Mouse (Mus musculus): ENCODE measurements around the gene Angpt4.

The Angpt4 gene

GRCm38 (mm10) chr2:151961284-151962196 is 50.5 kb downstream of the Angpt4 start:
- DNase-seq (ENCODE audit: low read depth, low spot score), result no peak

DNA sequence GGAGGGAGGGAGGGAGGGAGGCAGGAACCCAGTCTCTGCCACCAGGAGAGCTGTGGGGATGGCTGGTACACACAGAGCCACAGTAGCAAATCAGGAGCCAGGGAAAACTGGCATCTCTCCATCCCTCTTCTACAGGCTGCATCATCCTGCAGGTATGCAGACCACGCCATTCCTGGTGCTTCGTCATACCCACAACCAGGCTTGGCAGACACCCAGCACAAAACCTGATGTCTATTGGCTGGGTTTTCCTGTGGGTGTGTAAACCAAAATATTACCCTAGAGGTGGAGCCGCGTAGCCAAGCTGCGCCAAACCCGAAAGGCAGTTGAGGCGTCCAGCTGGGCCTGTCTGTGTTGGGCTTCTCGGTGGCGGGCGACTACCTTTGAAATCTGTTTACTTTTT is 51.5 kb downstream of the Angpt4 start:
- no peak for DNase-seq (ENCODE audit: low read depth, low spot score)

- DNase-seq (ENCODE audit: low read depth, low spot score), result no peak
Observed at GRCm38 (mm10) chr2:151963319-151963718, 52.3 kb downstream of the Angpt4 start.

- DNase-seq (ENCODE audit: low read depth, low spot score), result no peak
Observed at GRCm38 (mm10) chr2:151964052-151964451, 53.0 kb downstream of the Angpt4 start.

DNA sequence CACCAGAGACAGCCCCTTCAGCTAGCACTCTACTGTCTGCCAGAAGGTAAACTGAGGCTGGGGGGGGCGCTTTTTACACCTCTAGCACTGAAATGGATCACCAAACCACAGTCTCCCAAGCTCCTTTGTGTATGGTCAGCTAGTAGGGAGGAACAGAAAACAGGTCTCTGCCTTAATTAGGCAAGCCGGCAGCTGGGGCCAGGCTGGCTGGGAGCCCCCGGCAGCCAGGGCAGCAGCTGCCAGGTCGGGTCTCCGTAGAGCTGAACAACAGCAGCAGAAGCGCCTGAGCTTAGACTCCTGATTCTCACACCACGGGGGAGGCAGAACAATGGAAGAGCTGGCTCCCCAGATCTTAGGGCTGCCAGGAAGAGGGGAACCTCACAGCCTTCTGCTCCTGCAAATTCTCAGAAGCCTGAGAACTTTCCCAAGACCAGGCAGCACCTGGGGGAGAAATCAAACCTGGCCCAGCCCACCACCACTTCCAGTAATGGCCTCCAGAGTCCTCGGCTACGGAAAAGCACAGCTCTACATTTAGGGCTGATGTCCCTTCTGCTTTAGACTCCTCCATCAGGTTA is 56.3 kb downstream of the Angpt4 start:
- no peak for DNase-seq (ENCODE audit: low read depth, low spot score)

DNA sequence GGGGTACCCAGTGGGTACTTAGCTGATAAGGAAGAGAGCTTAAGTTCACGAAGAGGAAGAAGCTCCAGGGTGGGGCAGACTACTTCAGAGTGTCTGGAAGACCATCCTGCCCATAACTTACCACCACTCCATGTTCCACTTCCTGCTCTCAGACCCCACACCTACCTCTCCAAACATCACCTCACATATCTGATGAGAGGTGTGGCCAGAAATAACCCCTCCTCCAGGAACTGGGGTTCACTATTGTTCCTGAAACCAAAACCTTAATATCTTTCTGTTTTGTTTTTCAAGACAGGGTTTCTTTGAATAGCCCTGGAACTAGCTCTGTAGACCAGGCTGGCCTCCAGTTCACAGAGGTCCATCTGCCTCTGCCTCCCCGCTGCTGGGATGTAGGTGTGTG is 56.8 kb downstream of the Angpt4 start:
- no peak for DNase-seq (ENCODE audit: low read depth, low spot score)

DNA sequence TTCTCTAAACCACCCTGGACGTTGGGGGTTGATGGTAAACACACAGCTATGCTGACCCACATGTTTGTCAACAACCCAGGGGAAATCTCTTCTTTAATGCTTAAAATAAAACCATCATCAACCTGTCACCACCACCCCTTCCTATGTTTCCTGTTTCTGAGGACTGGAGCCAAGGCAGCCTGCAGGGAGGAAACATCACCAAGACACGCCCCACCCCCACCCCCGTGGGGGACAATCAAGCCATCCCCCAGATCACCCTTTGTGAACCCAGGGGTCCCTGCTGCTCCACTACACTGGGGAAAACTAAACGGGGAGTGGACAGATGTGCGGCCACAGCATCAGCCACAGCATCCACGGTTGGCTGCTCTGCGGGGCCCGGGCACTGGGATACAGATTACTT is 57.4 kb downstream of the Angpt4 start:
- DNase-seq (ENCODE audit: low read depth, low spot score), result no peak

DNA sequence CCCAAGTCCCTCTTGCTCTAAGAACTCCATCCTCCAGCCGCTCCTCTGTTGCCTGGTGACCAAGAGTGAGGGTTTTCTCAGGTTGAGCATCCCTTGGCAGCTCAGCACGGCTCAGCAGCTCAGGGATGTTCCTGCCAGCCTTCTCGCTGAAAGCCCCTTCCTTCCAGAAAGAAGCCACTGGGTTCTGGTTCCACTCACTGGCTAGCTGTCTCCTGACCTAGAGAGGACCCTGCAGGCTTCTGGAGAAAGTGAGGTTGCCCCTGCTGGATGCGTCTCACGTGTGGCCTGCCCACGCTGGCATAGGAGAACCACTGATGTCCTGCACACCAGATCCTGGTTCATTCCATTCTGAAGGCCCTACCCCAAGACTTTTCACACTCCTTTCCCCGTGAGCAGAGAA is 58.0 kb downstream of the Angpt4 start:
- DNase-seq (ENCODE audit: low read depth, low spot score), result no peak

- DNase-seq (ENCODE audit: low read depth, low spot score), result no peak
Observed at GRCm38 (mm10) chr2:151969396-151969795, 58.4 kb downstream of the Angpt4 start.

- DNase-seq (ENCODE audit: low read depth, low spot score), result peak; percentile 93
Observed at GRCm38 (mm10) chr2:151970191-151971172, 59.5 kb downstream of the Angpt4 start.

DNA sequence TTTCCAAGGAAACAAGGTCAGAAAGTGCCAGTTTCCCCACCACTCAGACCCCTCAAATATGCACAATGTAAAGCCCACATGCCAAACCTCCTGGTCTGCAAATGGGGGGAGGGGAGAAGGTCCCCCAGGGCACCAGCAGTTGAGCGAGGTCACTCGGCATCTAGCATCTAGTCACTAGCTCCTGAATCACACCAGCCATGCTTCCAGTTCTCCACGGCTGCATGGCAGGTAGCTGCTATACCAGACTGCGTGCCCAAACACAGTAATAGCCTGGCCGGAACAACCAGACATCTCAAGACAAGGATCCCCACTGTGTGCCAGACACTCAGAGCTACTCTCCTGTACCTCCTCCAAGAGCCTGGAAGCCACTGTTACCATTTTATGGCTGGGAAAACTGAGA is 60.7 kb downstream of the Angpt4 start:
- DNase-seq (ENCODE audit: low read depth, low spot score), result no peak

- peak; percentile 62 for DNase-seq (ENCODE audit: low read depth, low spot score)
Observed at GRCm38 (mm10) chr2:151972880-151973594, 62.0 kb downstream of the Angpt4 start.

GRCm38 (mm10) chr2:151973595-151974562 is 62.9 kb downstream of the Angpt4 start:
- no peak for DNase-seq (ENCODE audit: low read depth, low spot score)

- DNase-seq (ENCODE audit: low read depth, low spot score), result no peak
Observed at GRCm38 (mm10) chr2:151975295-151975694, 64.3 kb downstream of the Angpt4 start.

GRCm38 (mm10) chr2:151976067-151976466 is 65.1 kb downstream of the Angpt4 start:
- no peak for DNase-seq (ENCODE audit: low read depth, low spot score)

- no peak for DNase-seq (ENCODE audit: low read depth, low spot score)
Observed at GRCm38 (mm10) chr2:151977689-151978440, 66.9 kb downstream of the Angpt4 start.

DNA sequence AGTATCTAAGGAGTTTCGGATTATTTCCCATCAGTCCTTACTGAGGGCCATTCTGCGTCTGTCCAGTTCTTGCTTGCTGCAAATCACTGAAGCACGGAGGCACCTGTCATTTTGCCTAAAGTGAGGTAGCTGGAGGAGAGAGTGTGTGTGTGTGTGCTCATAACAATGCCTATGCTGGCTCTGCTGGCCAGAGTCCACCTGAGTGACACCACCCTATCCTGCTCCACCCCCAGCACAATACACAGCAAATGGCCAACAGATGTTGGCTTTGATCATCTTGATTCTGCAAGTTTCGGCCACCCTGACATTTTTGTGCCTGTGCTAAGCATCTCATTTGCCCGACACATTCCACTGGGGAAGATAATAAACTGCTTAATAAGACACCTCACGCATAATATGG is 67.5 kb downstream of the Angpt4 start:
- DNase-seq (ENCODE audit: low read depth, low spot score), result no peak

DNA sequence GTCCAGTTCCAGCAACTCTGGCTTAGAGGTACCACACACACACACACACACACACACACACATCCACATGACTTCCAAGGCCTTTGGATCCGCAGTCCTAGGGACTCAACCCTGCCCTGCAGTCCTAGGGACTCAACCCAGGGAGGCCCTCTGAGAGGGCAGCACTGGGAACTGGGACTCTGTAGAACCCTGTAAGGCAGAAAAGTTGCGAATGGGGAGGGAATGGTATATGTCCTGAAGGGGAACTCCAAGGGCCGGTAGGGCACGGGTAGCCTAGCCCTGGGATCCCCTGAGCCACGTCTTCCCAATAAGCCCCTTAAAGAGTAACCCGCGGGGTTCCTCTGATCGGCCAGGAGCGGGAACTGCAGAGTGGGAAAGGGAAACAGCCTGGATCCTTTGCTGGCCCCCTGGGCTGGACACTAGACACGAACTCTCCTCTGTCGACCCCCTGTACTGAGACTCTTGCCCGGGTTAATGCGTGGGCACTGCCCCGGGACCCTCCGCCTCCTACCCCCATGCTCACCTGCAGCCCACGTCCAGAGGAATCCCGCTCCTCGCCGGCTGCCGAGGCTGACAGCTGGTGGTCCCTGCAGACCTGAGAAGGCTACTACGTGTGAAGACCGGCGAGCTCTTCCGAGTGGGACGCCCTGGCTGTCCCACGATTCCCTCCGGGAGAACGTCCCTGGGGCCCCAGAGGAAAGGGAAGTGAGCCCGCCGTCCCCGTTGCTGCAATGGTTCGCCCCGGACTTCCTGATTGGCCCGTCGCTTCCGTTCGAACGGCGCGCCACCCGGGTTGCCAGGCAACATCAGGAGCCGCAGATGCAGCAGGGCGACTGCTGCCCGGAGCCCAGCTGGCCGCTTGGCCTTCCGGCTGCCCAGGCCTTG is 68.7 kb downstream of the Angpt4 start, which contains the start of gene Fam110a:
Fam110a (minus strand) TSS at position 750 of the 885 bp plus-strand sequence.
- peak; percentile 63 for DNase-seq (ENCODE audit: low read depth, low spot score)
